Mouse (Mus musculus) spleen, adult 2 months (tissue): ENCODE measurements around the gene Xiap.

Experiments
- CTCF ChIP-seq: fragments of 200-500 bp; IDR thresholded peaks from 2 replicates; pipeline ENCODE4 v1.5.1; 2011; ENCODE audit warnings: mild to moderate bottlenecking, inconsistent platforms; ENCODE audit not compliant: insufficient read depth, insufficient read length, insufficient replicate concordance; ENCODE audit errors: extremely low read depth
- POLR2A ChIP-seq: fragments of 200-500 bp; IDR thresholded peaks from 2 replicates; pipeline ENCODE4 v1.6.1; 2011; ENCODE audit warnings: low read depth, low read length, inconsistent platforms

- TF ChIP-seq CTCF (no peak), POLR2A (no peak; the same call in none of the 2 replicates)
These were observed 91.0 kb downstream of the Xiap start for GRCm38 (mm10) chrX:42150346-42151023.
